Mouse (Mus musculus) C2C12 (cell line): Measurements from ENCODE around the gene Kbtbd13.

Experiments used
- CEBPB ChIP-seq: IDR thresholded peaks from one replicate; pipeline ENCODE4 v1.6.1; 2011; ENCODE audit warnings: low read depth, mild to moderate bottlenecking, control low read depth, moderate library complexity
- CTCF ChIP-seq: IDR thresholded peaks from one replicate; pipeline ENCODE4 v1.5.1; 2011; ENCODE audit not compliant: control insufficient read depth, insufficient read depth, insufficient read length
- FOSL1 ChIP-seq: IDR thresholded peaks from one replicate; pipeline ENCODE4 v1.8.0; 2011; ENCODE audit warnings: mild to moderate bottlenecking, low read length; ENCODE audit not compliant: poor library complexity, insufficient read depth, severe bottlenecking
- MAX ChIP-seq: IDR thresholded peaks from one replicate; pipeline ENCODE4 v1.6.1; 2011; ENCODE audit warnings: mild to moderate bottlenecking, control low read depth
- MYOD1 ChIP-seq: IDR thresholded peaks from one replicate; pipeline ENCODE4 v1.6.1; 2011; ENCODE audit warnings: low read depth; ENCODE audit not compliant: control insufficient read depth, insufficient read length
- MYOG ChIP-seq: IDR thresholded peaks from one replicate; pipeline ENCODE4 v1.6.1; 2011; ENCODE audit not compliant: control insufficient read depth, insufficient read length; ENCODE audit errors: extremely low read depth
- USF1 ChIP-seq: IDR thresholded peaks from one replicate; pipeline ENCODE4 v1.6.1; 2011; ENCODE audit warnings: low read depth, mild to moderate bottlenecking, control low read depth, moderate library complexity

GRCm38 (mm10) chr9:65339146-65339545, 52.3 kb downstream of the Kbtbd13 start:
- TF ChIP-seq USF1 (no peak), CTCF (no peak), MYOD1 (no peak), MYOG (no peak), CEBPB (no peak), MAX (no peak), FOSL1 (no peak)
